Mouse (Mus musculus): ENCODE results near the gene C130026I21Rik. TPM values are rescaled to one million over a fixed set of nuclear protein-coding genes. Genes with fewer than 3 reads are reported as not detected.
"Not testable (repeated sequence)": the region's sequence is repeated elsewhere in the genome, so short reads cannot be mapped to it uniquely, and the experiment has no call there.

C130026I21Rik gene
- polyA plus RNA-seq, 1 experiment from 2014 or later = not detected

DNA sequence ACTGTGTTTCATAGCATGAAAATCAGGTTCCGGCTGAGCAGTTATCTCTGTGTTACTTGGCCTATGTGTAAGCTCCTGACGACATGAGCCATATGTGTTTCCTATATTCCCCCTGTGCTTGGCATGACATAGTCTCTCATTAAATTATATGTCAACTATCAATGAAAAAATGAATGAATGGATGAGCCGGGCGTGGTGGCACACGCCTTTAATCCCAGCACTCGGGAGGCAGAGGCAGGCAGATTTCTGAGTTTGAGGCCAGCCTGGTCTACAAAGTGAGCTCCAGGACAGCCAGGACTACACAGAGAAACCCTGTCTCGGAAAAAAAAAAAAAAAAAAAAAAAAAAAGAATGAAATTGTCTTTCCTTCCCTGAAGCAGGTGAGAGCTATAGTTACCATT lies 171.3 kb downstream of the C130026I21Rik start:
- not testable (repeated sequence) for ATAC-seq (ENCODE audit: low FRiP score); H3K27ac ChIP-seq (ENCODE audit: low read depth, low read length); H3K27me3 ChIP-seq (ENCODE audit: control insufficient read depth, insufficient read depth, low read length); DNase-seq (ENCODE audit: low spot score, missing footprints); H3K4me2 ChIP-seq; H3K9ac ChIP-seq (ENCODE audit: low read length); H3K9me3 ChIP-seq (ENCODE audit: control insufficient read depth, low read length); H3K36me3 ChIP-seq (ENCODE audit: control insufficient read depth, insufficient read depth, low read length); H3K4me3 ChIP-seq (ENCODE audit: low read depth, low read length); H3K4me1 ChIP-seq (ENCODE audit: control insufficient read depth, insufficient read depth, low read length)
- WGBS = 78% methylated on average over 6 of the region's 7 CpGs

DNA sequence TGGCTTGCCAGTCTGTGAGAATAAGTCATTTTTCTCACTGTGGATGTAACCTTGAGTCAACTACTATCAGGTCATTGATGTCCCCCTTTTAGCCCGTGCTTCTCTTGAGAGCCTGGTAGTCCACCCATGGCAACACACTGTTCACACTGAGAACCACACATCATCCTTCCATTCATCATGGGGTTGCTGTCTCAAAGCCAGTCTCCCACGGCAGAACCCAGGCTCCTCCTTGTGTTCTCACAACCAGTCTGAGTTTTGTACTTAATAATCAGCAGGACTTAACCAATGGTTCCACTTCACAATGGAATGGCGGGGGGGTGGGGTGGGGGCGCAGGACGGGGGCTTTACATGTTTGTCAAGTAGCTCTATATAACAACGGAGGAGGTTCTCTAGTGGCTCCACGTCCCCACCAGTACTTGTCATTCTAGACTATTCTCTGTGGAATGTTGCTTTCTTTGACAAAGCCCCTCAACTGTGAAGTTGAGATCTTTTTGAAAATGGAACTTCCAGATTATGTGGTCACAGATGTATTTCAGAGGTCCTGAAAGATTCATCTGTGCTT lies 177.3 kb downstream of the C130026I21Rik start:
- WGBS = 81% methylated on average over 6 of the region's 7 CpGs
- H3K9me3 ChIP-seq (ENCODE audit: control insufficient read depth, low read length); H3K36me3 ChIP-seq (ENCODE audit: control insufficient read depth, insufficient read depth, low read length); H3K27me3 ChIP-seq (ENCODE audit: control insufficient read depth, insufficient read depth, low read length); DNase-seq (ENCODE audit: low spot score, missing footprints); H3K4me1 ChIP-seq (ENCODE audit: control insufficient read depth, insufficient read depth, low read length); ATAC-seq (ENCODE audit: low FRiP score); H3K4me2 ChIP-seq; H3K27ac ChIP-seq (ENCODE audit: low read depth, low read length); H3K9ac ChIP-seq (ENCODE audit: low read length); H3K4me3 ChIP-seq (ENCODE audit: low read depth, low read length): not testable (repeated sequence)

DNA sequence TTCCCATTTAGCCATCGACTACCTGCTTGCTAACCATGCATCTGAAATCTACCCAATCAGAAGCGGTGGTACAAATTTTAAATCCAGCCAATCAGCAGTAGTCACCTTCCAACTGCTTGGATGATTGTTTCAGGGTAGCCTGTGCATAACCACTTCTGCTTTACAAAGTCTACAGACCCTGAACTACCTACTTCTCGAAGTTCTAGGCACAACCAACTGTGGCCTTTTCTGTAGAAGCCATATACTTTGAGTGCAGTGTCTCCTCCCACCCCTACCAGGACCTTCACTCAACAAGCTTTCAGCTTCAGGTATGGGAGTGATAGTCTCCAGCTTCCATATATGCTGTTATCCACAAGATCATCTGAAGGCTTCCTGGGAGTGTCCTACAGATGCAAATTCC lies 178.2 kb downstream of the C130026I21Rik start:
- WGBS = 45% methylated on average over 1 of the region's 3 CpGs
- H3K27me3 ChIP-seq (ENCODE audit: control insufficient read depth, insufficient read depth, low read length); H3K4me1 ChIP-seq (ENCODE audit: control insufficient read depth, insufficient read depth, low read length); H3K4me3 ChIP-seq (ENCODE audit: low read depth, low read length); H3K36me3 ChIP-seq (ENCODE audit: control insufficient read depth, insufficient read depth, low read length); ATAC-seq (ENCODE audit: low FRiP score); DNase-seq (ENCODE audit: low spot score, missing footprints); H3K9me3 ChIP-seq (ENCODE audit: control insufficient read depth, low read length); H3K4me2 ChIP-seq; H3K27ac ChIP-seq (ENCODE audit: low read depth, low read length); H3K9ac ChIP-seq (ENCODE audit: low read length): not testable (repeated sequence)

DNA sequence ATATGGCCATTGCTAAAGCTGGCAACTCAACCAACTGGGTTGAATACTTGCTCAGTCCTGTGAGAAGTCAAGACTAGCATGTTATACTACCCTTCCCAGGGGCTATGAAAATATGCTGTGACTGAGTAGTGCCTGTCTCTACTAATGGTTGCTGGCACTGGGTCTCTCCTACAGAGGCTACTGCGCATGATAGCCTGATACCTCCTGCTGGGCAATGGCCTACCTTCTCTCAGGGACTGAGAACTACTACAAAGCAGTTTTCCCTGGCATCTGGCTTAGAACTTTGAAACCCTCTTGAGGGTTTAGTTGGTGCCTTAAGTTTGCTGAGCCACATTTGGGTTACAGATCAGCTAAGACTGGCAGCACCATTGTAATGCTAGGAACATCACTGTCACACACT lies 184.2 kb downstream of the C130026I21Rik start:
- not testable (repeated sequence) for DNase-seq (ENCODE audit: low spot score, missing footprints); H3K4me3 ChIP-seq (ENCODE audit: low read depth, low read length); H3K27me3 ChIP-seq (ENCODE audit: control insufficient read depth, insufficient read depth, low read length); H3K9ac ChIP-seq (ENCODE audit: low read length); H3K27ac ChIP-seq (ENCODE audit: low read depth, low read length); H3K36me3 ChIP-seq (ENCODE audit: control insufficient read depth, insufficient read depth, low read length); H3K4me2 ChIP-seq; H3K9me3 ChIP-seq (ENCODE audit: control insufficient read depth, low read length); ATAC-seq (ENCODE audit: low FRiP score); H3K4me1 ChIP-seq (ENCODE audit: control insufficient read depth, insufficient read depth, low read length)
- 83% methylated on average over 1 of the region's 1 CpGs for WGBS

DNA sequence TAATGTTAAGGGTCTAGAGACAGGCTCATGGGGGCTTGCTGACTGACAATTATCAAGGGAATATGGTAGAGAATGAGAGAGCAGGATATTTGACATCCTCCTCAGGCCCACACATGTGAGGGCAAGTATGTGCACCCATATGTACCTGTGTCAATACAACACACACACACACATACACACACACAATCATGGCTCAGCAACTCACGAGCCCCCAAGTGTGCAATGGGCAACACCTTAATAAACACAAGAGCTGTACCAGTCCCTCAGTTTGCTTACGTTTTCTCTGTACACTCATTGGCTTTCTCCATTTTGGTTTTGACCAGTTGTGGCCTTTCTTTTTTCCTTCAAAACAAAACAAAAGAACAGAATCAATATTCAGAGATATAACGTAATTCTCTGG lies 185.6 kb downstream of the C130026I21Rik start:
- H3K27me3 ChIP-seq (ENCODE audit: control insufficient read depth, insufficient read depth, low read length); H3K4me2 ChIP-seq; H3K27ac ChIP-seq (ENCODE audit: low read depth, low read length); H3K4me3 ChIP-seq (ENCODE audit: low read depth, low read length); H3K9me3 ChIP-seq (ENCODE audit: control insufficient read depth, low read length); H3K9ac ChIP-seq (ENCODE audit: low read length); DNase-seq (ENCODE audit: low spot score, missing footprints); ATAC-seq (ENCODE audit: low FRiP score); H3K4me1 ChIP-seq (ENCODE audit: control insufficient read depth, insufficient read depth, low read length); H3K36me3 ChIP-seq (ENCODE audit: control insufficient read depth, insufficient read depth, low read length): not testable (repeated sequence)
- WGBS = 76% methylated on average over 2 of the region's 3 CpGs

DNA sequence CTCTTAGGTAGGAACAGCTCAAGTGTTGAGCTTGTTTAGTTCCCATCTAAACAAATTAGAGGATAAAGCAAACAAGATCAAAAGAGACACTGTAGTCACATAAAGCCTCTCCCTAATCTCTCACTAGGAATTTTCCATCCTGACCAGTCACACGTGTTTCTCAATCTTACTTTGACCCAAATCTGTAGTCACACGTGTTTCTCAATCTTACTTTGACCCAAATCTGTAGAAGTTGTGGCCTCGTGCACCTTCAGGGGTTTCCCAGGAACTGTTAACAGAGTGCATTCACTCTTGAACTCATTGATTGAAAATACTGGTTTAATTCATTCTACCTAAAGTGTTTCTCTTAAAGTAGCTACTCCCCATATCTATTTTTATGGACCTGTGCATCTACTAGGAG lies 197.3 kb downstream of the C130026I21Rik start:
- not testable (repeated sequence) for H3K9me3 ChIP-seq (ENCODE audit: control insufficient read depth, low read length); H3K27ac ChIP-seq (ENCODE audit: low read depth, low read length); H3K27me3 ChIP-seq (ENCODE audit: control insufficient read depth, insufficient read depth, low read length); H3K4me1 ChIP-seq (ENCODE audit: control insufficient read depth, insufficient read depth, low read length); H3K4me3 ChIP-seq (ENCODE audit: low read depth, low read length); H3K36me3 ChIP-seq (ENCODE audit: control insufficient read depth, insufficient read depth, low read length); H3K9ac ChIP-seq (ENCODE audit: low read length); H3K4me2 ChIP-seq; DNase-seq (ENCODE audit: low spot score, missing footprints); ATAC-seq (ENCODE audit: low FRiP score)
- WGBS = 68% methylated on average over 3 of the region's 3 CpGs

DNA sequence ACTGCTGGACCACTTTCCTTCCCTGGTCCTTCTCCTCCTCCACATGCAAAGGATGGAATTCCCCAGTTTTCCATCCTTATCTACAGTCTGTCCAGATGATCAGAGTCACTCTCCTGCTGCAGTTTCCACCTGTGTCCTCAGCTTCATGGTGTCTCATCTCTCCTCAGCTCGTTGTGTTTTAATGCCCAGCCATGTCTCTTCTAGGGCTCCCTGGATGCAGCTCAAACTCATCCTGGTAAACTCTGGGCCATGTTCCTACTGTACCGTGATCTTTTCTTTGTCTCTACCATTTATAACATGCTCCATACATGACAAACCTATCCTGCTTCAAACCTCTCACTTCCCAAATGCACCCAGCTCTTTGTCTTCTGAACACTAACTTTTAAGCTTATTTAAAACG lies 198.7 kb downstream of the C130026I21Rik start:
- not testable (repeated sequence) for DNase-seq (ENCODE audit: low spot score, missing footprints); H3K9ac ChIP-seq (ENCODE audit: low read length); H3K4me1 ChIP-seq (ENCODE audit: control insufficient read depth, insufficient read depth, low read length); H3K4me2 ChIP-seq; H3K9me3 ChIP-seq (ENCODE audit: control insufficient read depth, low read length); H3K27me3 ChIP-seq (ENCODE audit: control insufficient read depth, insufficient read depth, low read length); H3K27ac ChIP-seq (ENCODE audit: low read depth, low read length); ATAC-seq (ENCODE audit: low FRiP score); H3K36me3 ChIP-seq (ENCODE audit: control insufficient read depth, insufficient read depth, low read length); H3K4me3 ChIP-seq (ENCODE audit: low read depth, low read length)
- WGBS = 60% methylated on average over 3 of the region's 3 CpGs

DNA sequence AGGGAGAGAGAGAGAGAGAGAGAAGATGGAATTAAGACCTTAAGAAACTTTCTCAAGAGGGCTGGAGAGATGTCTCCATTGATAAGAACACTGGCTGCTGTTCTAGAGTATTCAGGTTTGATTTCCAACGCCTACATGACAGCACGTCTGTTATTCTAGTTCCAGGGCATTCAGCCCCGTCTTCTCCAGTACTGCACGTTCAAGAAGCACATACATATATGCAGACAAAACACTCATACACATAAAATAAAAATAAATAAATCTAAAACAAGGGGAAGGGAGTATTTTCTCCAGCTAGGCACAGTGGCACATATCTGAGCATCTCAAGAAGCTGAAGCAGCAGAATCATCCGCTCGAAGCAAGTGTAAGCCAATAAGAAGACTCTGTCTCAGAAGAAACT lies 234.6 kb downstream of the C130026I21Rik start:
- ATAC-seq (ENCODE audit: low FRiP score); H3K4me2 ChIP-seq; H3K27ac ChIP-seq (ENCODE audit: low read depth, low read length); H3K9ac ChIP-seq (ENCODE audit: low read length); H3K9me3 ChIP-seq (ENCODE audit: control insufficient read depth, low read length); H3K36me3 ChIP-seq (ENCODE audit: control insufficient read depth, insufficient read depth, low read length); H3K4me1 ChIP-seq (ENCODE audit: control insufficient read depth, insufficient read depth, low read length); H3K4me3 ChIP-seq (ENCODE audit: low read depth, low read length); DNase-seq (ENCODE audit: low spot score, missing footprints); H3K27me3 ChIP-seq (ENCODE audit: control insufficient read depth, insufficient read depth, low read length): not testable (repeated sequence)
- 77% methylated on average over 4 of the region's 6 CpGs for WGBS

DNA sequence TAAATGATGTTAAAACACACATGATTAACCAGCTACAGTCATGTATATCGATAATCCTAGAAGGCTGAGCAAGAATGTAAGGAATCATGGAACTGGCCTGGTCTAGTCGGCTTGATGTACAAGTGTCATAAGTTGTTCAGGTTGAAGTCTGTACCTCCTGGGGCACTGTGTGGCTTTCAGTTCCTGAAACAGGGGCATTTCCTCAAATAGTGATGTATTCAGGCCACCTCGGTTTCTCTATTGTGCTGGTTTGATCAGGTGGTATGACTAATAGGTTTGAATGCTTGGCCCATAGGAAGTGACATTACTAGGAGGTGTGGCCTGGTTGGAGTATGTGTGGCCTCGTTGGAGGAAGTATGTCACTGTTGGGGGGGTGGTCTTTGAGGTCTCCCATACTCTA lies 236.0 kb downstream of the C130026I21Rik start:
- not testable (repeated sequence) for H3K9ac ChIP-seq (ENCODE audit: low read length); H3K4me2 ChIP-seq; H3K27ac ChIP-seq (ENCODE audit: low read depth, low read length); H3K36me3 ChIP-seq (ENCODE audit: control insufficient read depth, insufficient read depth, low read length); H3K9me3 ChIP-seq (ENCODE audit: control insufficient read depth, low read length); H3K4me1 ChIP-seq (ENCODE audit: control insufficient read depth, insufficient read depth, low read length); H3K4me3 ChIP-seq (ENCODE audit: low read depth, low read length); ATAC-seq (ENCODE audit: low FRiP score); H3K27me3 ChIP-seq (ENCODE audit: control insufficient read depth, insufficient read depth, low read length); DNase-seq (ENCODE audit: low spot score, missing footprints)
- 92% methylated on average over 3 of the region's 4 CpGs for WGBS

DNA sequence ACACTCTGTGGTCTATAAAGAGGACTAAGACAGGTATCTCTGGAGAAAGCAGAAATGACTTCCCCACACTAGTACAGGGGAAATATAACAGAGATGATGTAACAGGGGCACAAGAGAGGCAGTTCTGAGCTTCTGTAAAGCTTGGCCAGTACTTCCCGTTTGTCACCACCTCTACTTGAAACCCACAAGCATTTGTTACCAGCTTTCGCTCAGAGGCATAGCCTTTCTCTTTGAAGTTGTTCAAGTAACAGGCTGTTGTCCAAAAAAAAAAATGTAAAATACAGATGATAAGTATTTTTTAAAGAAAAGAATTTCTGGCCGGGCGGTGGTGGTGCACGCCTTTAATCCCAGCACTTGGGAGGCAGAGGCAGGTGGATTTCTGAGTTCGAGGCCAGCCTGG lies 236.8 kb downstream of the C130026I21Rik start:
- not testable (repeated sequence) for H3K4me1 ChIP-seq (ENCODE audit: control insufficient read depth, insufficient read depth, low read length); ATAC-seq (ENCODE audit: low FRiP score); DNase-seq (ENCODE audit: low spot score, missing footprints); H3K9me3 ChIP-seq (ENCODE audit: control insufficient read depth, low read length); H3K36me3 ChIP-seq (ENCODE audit: control insufficient read depth, insufficient read depth, low read length); H3K9ac ChIP-seq (ENCODE audit: low read length); H3K27ac ChIP-seq (ENCODE audit: low read depth, low read length); H3K27me3 ChIP-seq (ENCODE audit: control insufficient read depth, insufficient read depth, low read length); H3K4me3 ChIP-seq (ENCODE audit: low read depth, low read length); H3K4me2 ChIP-seq
- WGBS = 93% methylated on average over 4 of the region's 6 CpGs
